Mouse (Mus musculus) central nervous system, embryonic 14 days (tissue): Measurements from ENCODE around the gene Dleu7. TPM values are rescaled to one million over a fixed set of nuclear protein-coding genes. Genes with fewer than 3 reads are reported as not detected.

Source experiments
- polyA plus RNA-seq: library from polyadenylated mRNA; depleted of rRNA; stranded (reverse); fragments of >200 nt; gene quantifications from 2 replicates; pipeline ENCODE4 v1.2.3, GENCODE M21; 2012; rRNA removed

The Dleu7 gene
- 8.5 and 14.1 TPM in 2 replicates for polyA plus RNA-seq

GRCm38 (mm10) chr14:62292488-62293339 is at the start of gene Dleu7, which contains the start of gene Rnaseh2b:
Gene Dleu7 (minus strand): TSS chr14:62293047.
Gene Rnaseh2b (plus strand): TSS chr14:62292589.

Other genes with a start within 250 kb of the Dleu7 start
- 29.7 and 40.8 TPM in 2 replicates for gene Rnaseh2b, start 458 bp downstream of the Dleu7 start, polyA plus RNA-seq
- 1.2 and 2.4 TPM in 2 replicates for gene Gucy1b2, start 163.2 kb upstream of the Dleu7 start, polyA plus RNA-seq